Mouse (Mus musculus) ovary, adult 18-20 months (tissue): ENCODE results near the gene Tmem150a.

Source experiments
- DNase-seq: peaks from one replicate; pipeline ENCODE4 v3.0.0; 2022; ENCODE audit warnings: low spot score, mixed read lengths

Tmem150a gene

GRCm38 (mm10) chr6:72401875-72402274, 46.6 kb downstream of the Tmem150a start:
- DNase-seq, result peak; percentile 36

GRCm38 (mm10) chr6:72405356-72405755, 50.1 kb downstream of the Tmem150a start:
- DNase-seq, result no peak

GRCm38 (mm10) chr6:72407119-72407518, 51.9 kb downstream of the Tmem150a start:
- DNase-seq, result peak; percentile 59
